Mouse (Mus musculus) heart, adult 2 months (tissue): ENCODE results near the gene Frmd6. TPM values are rescaled to one million over a fixed set of nuclear protein-coding genes. Genes with fewer than 3 reads are reported as not detected.

Experiments used
- DNase-seq, 2 experiments: peaks; one replicate each; pipeline ENCODE4 v3.0.0; 2021
- H3K27ac ChIP-seq: fragments of 200-600 bp; 2 replicates; pipeline ENCODE4 v1.8.1; 2022
- H3K27me3 ChIP-seq: fragments of 200-500 bp; 2 replicates; pipeline ENCODE4 v1.6.1; 2012; ENCODE audit warnings: mild to moderate bottlenecking, low read length, inconsistent platforms, mixed read lengths; ENCODE audit not compliant: control insufficient read depth, insufficient read depth
- H3K36me3 ChIP-seq: fragments of 200-500 bp; 2 replicates; pipeline ENCODE4 v1.6.1; 2012; ENCODE audit warnings: low read length, inconsistent platforms; ENCODE audit not compliant: control insufficient read depth, insufficient read depth
- H3K4me1 ChIP-seq: fragments of 200-500 bp; 2 replicates; pipeline ENCODE4 v1.6.1; 2011; ENCODE audit warnings: low read length; ENCODE audit not compliant: control insufficient read depth, insufficient read depth
- H3K4me3 ChIP-seq: fragments of 200-600 bp; 2 replicates; pipeline ENCODE4 v1.8.1; 2022
- H3K79me2 ChIP-seq: fragments of 200-500 bp; replicated peaks from 2 replicates; pipeline ENCODE4 v1.6.1; 2012; ENCODE audit warnings: mild to moderate bottlenecking, inconsistent platforms, low read length, moderate library complexity, mixed read lengths; ENCODE audit not compliant: control insufficient read depth, insufficient read depth
- H3K9ac ChIP-seq: fragments of 200-500 bp; 2 replicates; pipeline ENCODE4 v1.6.1; 2012; ENCODE audit warnings: low read depth, mild to moderate bottlenecking, control low read depth, inconsistent platforms, low read length, mixed read lengths
- CTCF ChIP-seq: fragments of 200-600 bp; IDR thresholded peaks from 2 replicates; pipeline ENCODE4 v1.8.1; 2022; ENCODE audit warnings: antibody characterized with exemption, mild to moderate bottlenecking, moderate library complexity
- EP300 ChIP-seq: fragments of 200-500 bp; IDR thresholded peaks from 2 replicates; pipeline ENCODE4 v1.6.1; 2011; ENCODE audit warnings: low read depth, low read length, control low read depth; ENCODE audit not compliant: insufficient read depth
- POLR2A ChIP-seq: fragments of 200-500 bp; IDR thresholded peaks from 2 replicates; pipeline ENCODE4 v1.6.1; 2011; ENCODE audit warnings: mild to moderate bottlenecking, low read depth, low read length, control low read depth; ENCODE audit not compliant: insufficient read depth
- WGBS: fragments of 180-500 bp; shearing (Covaris S2); methylation state at CpG from one replicate; pipeline ENCODE4 v1.1.7; 2018; 5-methylcytosine and 5-hydroxymethylcytosine counted together
- intact Hi-C: fragments of 180-260 bp; cut with DNase I; formaldehyde crosslinking; loops from one replicate; pipeline ENCODE4 v1.15.1; 2025
- polyA plus RNA-seq: library from polyadenylated mRNA; depleted of rRNA; stranded (reverse); fragments of >200 nt; gene quantifications from 2 replicates; pipeline ENCODE4 v1.2.3, GENCODE M21; 2012
- total RNA-seq, 2 experiments: library from RNA; stranded (reverse); gene quantifications; 2 replicates each; pipeline ENCODE4 v1.2.3; 2021

The Frmd6 gene
- total and polyA plus RNA-seq, 3 experiments: 17.3 to 33.2 (median 31.4) TPM

DNA sequence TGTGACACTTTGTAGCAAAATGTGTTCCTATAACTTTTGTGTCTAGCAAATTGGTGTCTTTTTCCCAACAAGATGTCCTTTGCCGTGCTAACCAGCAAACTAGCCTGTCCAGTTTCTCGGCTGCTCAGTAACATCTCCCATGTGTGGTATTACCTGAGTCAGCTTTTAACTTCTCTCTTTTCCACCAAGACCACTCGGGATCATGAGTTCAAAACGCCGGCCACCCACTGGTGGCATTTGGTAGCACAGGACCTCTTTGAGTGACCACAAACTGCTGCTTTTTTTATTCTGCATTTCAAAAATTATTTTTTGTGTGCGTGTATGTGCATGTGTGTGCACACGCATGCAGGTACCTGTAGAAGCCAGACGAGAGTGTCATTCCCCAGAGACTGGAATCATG, 73.1 kb downstream of the Frmd6 start:
- Histone ChIP-seq H3K9ac (no peak overlapping the region), H3K36me3 (no peaks in the 10 kb centered on the region), H3K4me3 (no peak overlapping the region), H3K4me1 (no peaks in the 10 kb centered on the region), H3K27me3 (no peaks in the 10 kb centered on the region), H3K27ac (no peak overlapping the region), H3K79me2 (no peaks in the 10 kb centered on the region)
- intact Hi-C loops: no loop called here
- peak; percentile 55 for TF ChIP-seq CTCF
- TF ChIP-seq EP300: no peak
- WGBS: 83% methylated on average over 8 of the region's 8 CpGs
- no peak for DNase-seq

DNA sequence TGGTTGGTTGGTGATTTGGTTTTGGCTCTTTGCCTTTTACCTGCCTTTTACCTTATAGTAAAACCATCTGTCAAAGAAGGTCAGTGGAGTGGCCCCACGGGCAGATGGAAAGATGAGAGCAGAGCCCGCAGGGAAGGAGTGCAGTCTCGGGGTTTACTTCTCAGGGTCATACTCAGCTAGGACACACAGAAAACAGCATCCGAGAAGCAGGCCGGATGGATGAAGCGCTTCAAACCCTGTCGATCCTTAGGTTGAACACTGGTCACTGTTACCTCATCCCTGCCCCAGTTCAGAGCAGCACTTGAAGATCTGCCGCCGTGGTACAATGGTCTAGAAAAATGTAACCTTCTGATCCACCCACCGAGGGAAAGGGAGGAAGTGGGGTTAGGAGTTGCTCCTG, 79.2 kb downstream of the Frmd6 start:
- TF ChIP-seq CTCF (no peak), POLR2A (no peak), EP300 (no peak)
- Histone ChIP-seq H3K27ac (no peak overlapping the region), H3K79me2 (no peaks in the 10 kb centered on the region), H3K4me1 (no peaks in the 10 kb centered on the region; the same call in 1 of the 2 replicates), H3K4me3 (no peak overlapping the region), H3K9ac (no peak overlapping the region), H3K27me3 (no peaks in the 10 kb centered on the region), H3K36me3 (no peaks in the 10 kb centered on the region)
- intact Hi-C loops: no loop called here
- 85% methylated on average over 10 of the region's 10 CpGs for WGBS
- DNase-seq: no peak

DNA sequence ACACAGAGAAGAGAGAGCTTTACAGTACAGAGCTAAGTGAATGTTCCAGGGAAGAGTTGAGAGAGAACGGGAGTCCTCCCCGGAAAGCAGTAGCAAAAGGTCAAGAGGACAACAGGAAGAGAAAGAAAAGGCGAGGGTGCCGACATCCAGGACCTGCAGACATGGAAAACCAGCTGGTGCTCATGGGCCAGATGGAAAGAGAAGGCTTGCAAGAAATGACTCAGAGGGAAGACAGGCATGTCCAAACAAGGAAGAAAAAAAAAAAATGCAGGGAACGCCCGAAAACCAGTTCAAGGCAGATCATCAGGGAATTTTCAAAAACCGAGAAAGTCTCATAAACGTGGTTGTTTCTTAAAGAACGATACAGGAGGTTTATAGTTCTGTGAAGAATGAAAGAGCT, 81.6 kb downstream of the Frmd6 start:
- H3K4me1 ChIP-seq: peaks cover 5% of the 10 kb centered on the region
- no peaks in the 10 kb centered on the region for H3K79me2 ChIP-seq
- H3K9ac ChIP-seq: no peak overlapping the region
- DNase-seq: peak in 1 of 2 experiments; percentile 52
- intact Hi-C loops: no loop called here
- TF ChIP-seq EP300 (0 out of 2 replicates have a peak, but pooled peaks have one; percentile 36), CTCF (no peak)
- no peaks in the 10 kb centered on the region for H3K27me3 ChIP-seq
- H3K27ac ChIP-seq: peak overlapping the region; percentile 68; the same call in 1 of the 2 replicates
- 41% methylated on average over 9 of the region's 9 CpGs for WGBS
- H3K4me3 ChIP-seq: no peak overlapping the region
- H3K36me3 ChIP-seq: no peaks in the 10 kb centered on the region

DNA sequence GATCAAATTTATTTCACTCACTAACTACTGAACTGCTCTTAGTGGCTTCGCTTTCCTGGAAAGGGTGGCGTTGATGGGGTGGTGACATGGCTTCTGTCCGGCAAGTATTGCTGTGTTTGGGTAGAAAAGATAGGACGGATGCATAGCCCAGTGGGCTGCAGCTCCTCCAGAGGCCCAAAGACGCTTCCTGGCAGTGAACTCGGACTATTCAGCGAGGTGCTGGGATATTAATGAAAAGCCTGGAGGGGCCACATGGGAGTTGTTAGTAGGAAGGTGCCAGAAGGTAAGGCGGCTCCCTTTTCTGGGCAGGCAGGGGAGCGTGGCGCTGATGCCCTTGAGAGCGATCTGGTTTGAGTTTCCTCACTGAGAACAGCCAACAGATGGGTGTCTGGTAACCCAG, 82.3 kb downstream of the Frmd6 start:
- intact Hi-C loops: loop anchor here (2.0 kb wide), 1 partner anchor 77 kb away; no protein-coding TSS in a partner anchor
- no peak overlapping the region for H3K27ac ChIP-seq

GRCm38 (mm10) chr12:70908076-70908475, 82.8 kb downstream of the Frmd6 start:
- H3K9ac ChIP-seq: no peak overlapping the region
- TF ChIP-seq EP300: no peak
- no peak overlapping the region for H3K4me3 ChIP-seq
- H3K36me3 ChIP-seq: no peaks in the 10 kb centered on the region
- H3K27ac ChIP-seq: no peak overlapping the region
- H3K27me3 ChIP-seq: no peaks in the 10 kb centered on the region
- peaks cover 5% of the 10 kb centered on the region for H3K4me1 ChIP-seq
- no peaks in the 10 kb centered on the region for H3K79me2 ChIP-seq
- intact Hi-C loops: loop anchor here (2.0 kb wide), 1 partner anchor 77 kb away; no protein-coding TSS in a partner anchor
- no peak for DNase-seq
- 55% methylated on average over 4 of the region's 4 CpGs for WGBS

More for the DNA sequence above, 82.3 kb downstream of the Frmd6 start:
- no peak for TF ChIP-seq EP300
- TF ChIP-seq CTCF: no peak
- TF ChIP-seq POLR2A: no peak
- DNase-seq: no peak
- Histone ChIP-seq H3K4me1 (peaks cover 5% of the 10 kb centered on the region), H3K4me3 (no peak overlapping the region), H3K27me3 (no peaks in the 10 kb centered on the region), H3K36me3 (no peaks in the 10 kb centered on the region), H3K79me2 (no peaks in the 10 kb centered on the region), H3K9ac (no peak overlapping the region)
- 65% methylated on average over 11 of the region's 11 CpGs for WGBS

- 9% methylated on average over 9 of the region's 9 CpGs for WGBS
- H3K27ac ChIP-seq: peak overlapping the region; percentile 13; the same call in 1 of the 2 replicates
Measured at GRCm38 (mm10) chr12:70910241-70910720, 85.0 kb downstream of the Frmd6 start.

More at GRCm38 (mm10) chr12:70910241-70910720, 85.0 kb downstream of the Frmd6 start:
- H3K4me1 ChIP-seq: peaks cover 5% of the 10 kb centered on the region
- H3K36me3 ChIP-seq: no peaks in the 10 kb centered on the region
- H3K79me2 ChIP-seq: no peaks in the 10 kb centered on the region
- DNase-seq: peak; percentile 82 to 85
- intact Hi-C loops: loop anchor here (5.0 to 10.0 kb wide), 2 partner anchors 353 to 675 kb away; partner anchors contain the start of gene Pygl
- H3K27me3 ChIP-seq: no peaks in the 10 kb centered on the region
- TF ChIP-seq POLR2A: no peak
- 0 out of 2 replicates have a peak, but pooled peaks have one; percentile 53 for TF ChIP-seq EP300
- no peak; the same call in none of the 2 replicates for TF ChIP-seq CTCF
- no peak overlapping the region for H3K4me3 ChIP-seq
- H3K9ac ChIP-seq: no peak overlapping the region
